31 mouse cellular contexts compared by ENCODE assay signal in genomic region chr1:92309381-92309780, GRCm38 (mm10).
DNase-seq lines count a peak whose midpoint lies in the region; ATAC-seq lines count a peak whose summit lies in the region.
"Had no signal": no experiment of that assay in that cellular context is flagged by ENCODE, and none has a peak within 500 bp of the region (broad histone marks: within the 10 kb centered on the region; RNA-seq: fewer than 3 reads in every experiment).

No protein-coding gene starts in this region.

- no peaks in the 10 kb centered on the region for H3K36me3 ChIP-seq in heart, embryonic 11.5 days (ENCODE audit: control insufficient read depth, insufficient read depth, low read length)
- H3K36me3 ChIP-seq: embryonic facial prominence, embryonic 10.5 days; embryonic facial prominence, embryonic 15.5 days; heart, embryonic 13.5 days; hindbrain, embryonic 12.5 days; intestine, embryonic 15.5 days; liver, embryonic 12.5 days; neural tube, embryonic 13.5 days; stomach, embryonic 15.5 days had no signal

- no peaks in the 10 kb centered on the region for H3K27me3 ChIP-seq in heart, embryonic 11.5 days (ENCODE audit: control insufficient read depth, insufficient read depth, low read length)
- H3K27me3 ChIP-seq: embryonic facial prominence, embryonic 15.5 days; heart, embryonic 13.5 days; hindbrain, embryonic 12.5 days; intestine, embryonic 15.5 days; liver, embryonic 12.5 days; neural tube, embryonic 13.5 days; stomach, embryonic 15.5 days had no signal

- intact Hi-C loops in left cerebral cortex, postnatal 36 days (cut with DNase I): no loop called here
- intact Hi-C loops in left cerebral cortex, postnatal 25 days (cut with DNase I): loop anchor here (5.0 kb wide), 1 partner anchor 63 kb away; no protein-coding TSS in a partner anchor
- intact Hi-C loops in heart, postnatal 10 days (cut with DNase I): no loop called here

- peak; percentile 27 to 34 for DNase-seq in heart, adult 18-20 months
- peak; percentile 20 to 29 for DNase-seq in left cerebral cortex, postnatal 36 days (ENCODE audit: low spot score in 2 of 2)
- no peak for DNase-seq in left cerebral cortex, postnatal 25 days (ENCODE audit: low spot score in 2 of 2)
- DNase-seq in heart, postnatal 10 days: peak; percentile 51 to 58
- no peak for DNase-seq in kidney, postnatal 10 days
- no peak for DNase-seq in thymus, postnatal 4 days
- DNase-seq: adrenal gland, postnatal 25 days; B cell, adult 2 months; cerebellum, adult 2 months; cerebellum, postnatal 14 days; gastrocnemius, postnatal 25 days; kidney, adult 2 months; kidney, postnatal 4 days; layer of hippocampus, adult 9-11 months; left cerebral cortex, postnatal 4 days; liver, postnatal 0 days; lung, postnatal 36 days; retina, postnatal 1 day; thymus, postnatal 14 days had no signal

- no peak overlapping the region for H3K4me3 ChIP-seq in heart, embryonic 11.5 days (ENCODE audit: low read depth, low read length)
- H3K4me3 ChIP-seq: embryonic facial prominence, embryonic 10.5 days; embryonic facial prominence, embryonic 15.5 days; heart, embryonic 13.5 days; hindbrain, embryonic 12.5 days; intestine, embryonic 15.5 days; liver, embryonic 12.5 days; neural tube, embryonic 13.5 days; stomach, embryonic 15.5 days had no signal

- no peaks in the 10 kb centered on the region for H3K4me1 ChIP-seq in heart, embryonic 11.5 days (ENCODE audit: control insufficient read depth, insufficient read depth, low read length)
- H3K4me1 ChIP-seq: embryonic facial prominence, embryonic 10.5 days; embryonic facial prominence, embryonic 15.5 days; heart, embryonic 13.5 days; hindbrain, embryonic 12.5 days; intestine, embryonic 15.5 days; liver, embryonic 12.5 days; stomach, embryonic 15.5 days had no signal

- no peak overlapping the region for H3K9ac ChIP-seq in heart, embryonic 11.5 days (ENCODE audit: low read depth, low read length)
- H3K9ac ChIP-seq: embryonic facial prominence, embryonic 15.5 days; heart, embryonic 13.5 days; hindbrain, embryonic 12.5 days; intestine, embryonic 15.5 days; liver, embryonic 12.5 days; liver, postnatal 0 days; neural tube, embryonic 13.5 days; stomach, embryonic 15.5 days had no signal

- H3K27ac ChIP-seq in heart, embryonic 11.5 days (ENCODE audit: low read depth, low read length): no peak overlapping the region
- H3K27ac ChIP-seq: embryonic facial prominence, embryonic 10.5 days; embryonic facial prominence, embryonic 15.5 days; heart, embryonic 13.5 days; hindbrain, embryonic 12.5 days; hindbrain, postnatal 0 days; intestine, embryonic 15.5 days; liver, embryonic 12.5 days; neural tube, embryonic 13.5 days; stomach, embryonic 15.5 days had no signal

- 78% methylated on average over 6 of the region's 6 CpGs for WGBS in heart, embryonic 11.5 days (ENCODE audit: insufficient replicate concordance)

- no peak overlapping the region for H3K4me2 ChIP-seq in heart, embryonic 11.5 days
- H3K4me2 ChIP-seq: embryonic facial prominence, embryonic 15.5 days; heart, embryonic 13.5 days; hindbrain, embryonic 12.5 days; intestine, embryonic 15.5 days; liver, embryonic 12.5 days; midbrain, embryonic 11.5 days; neural tube, embryonic 13.5 days; stomach, embryonic 15.5 days had no signal

- no peak for ATAC-seq in heart, embryonic 11.5 days (replicated peaks; ENCODE audit: insufficient number of reproducible peaks, low FRiP score, low TSS enrichment)
- ATAC-seq: hindbrain, postnatal 0 days; intestine, embryonic 15.5 days; liver, embryonic 12.5 days; liver, postnatal 0 days; midbrain, embryonic 16.5 days had no signal

- H3K9me3 ChIP-seq in heart, embryonic 11.5 days (replicated peaks; ENCODE audit: control insufficient read depth, low read length): no peaks in the 10 kb centered on the region
- H3K9me3 ChIP-seq: embryonic facial prominence, embryonic 10.5 days; intestine, embryonic 15.5 days; liver, embryonic 12.5 days; stomach, embryonic 15.5 days had no signal

Comparison
In these comparisons a context has a peak if more than half of its experiments do, and no peak if none do; other contexts are left out.
1. DNase-seq: peak in heart, adult 18-20 months (2 of 2), left cerebral cortex, postnatal 36 days (2 of 2) and heart, postnatal 10 days (2 of 2); none in left cerebral cortex, postnatal 25 days (0 of 2), kidney, postnatal 10 days (single experiment) and thymus, postnatal 4 days (single experiment).